Mouse (Mus musculus) heart, postnatal 0 days (tissue): ENCODE data around the gene Mlkl. TPM values are rescaled to one million over a fixed set of nuclear protein-coding genes. Genes with fewer than 3 reads are reported as not detected.
A peak's percentile ranks its signal among the peaks of the same experiment; 100 is the strongest.

Experiments
- ATAC-seq: fragments of 200-750 bp; cut with Nextera tagmentation; 2 replicates; pipeline ENCODE4 v1.8.0; 2017; ENCODE audit warnings: low read depth, moderate number of reproducible peaks, moderate library complexity; ENCODE audit not compliant: insufficient read depth
- DNase-seq: peaks from one replicate; pipeline ENCODE4 v3.0.0-alpha.2; 2016; ENCODE audit warnings: low spot score
- H3K27ac ChIP-seq: fragments of 300-500 bp; sonication (generic); 2 replicates; pipeline ENCODE4 v1.5.1; 2014; ENCODE audit warnings: low read depth, mild to moderate bottlenecking
- H3K27me3 ChIP-seq: fragments of 300-500 bp; sonication (generic); 2 replicates; pipeline ENCODE4 v1.6.1; 2014; ENCODE audit warnings: low read length, mixed read lengths; ENCODE audit not compliant: control insufficient read depth, insufficient read depth
- H3K36me3 ChIP-seq: fragments of 300-500 bp; sonication (generic); replicated peaks from 2 replicates; pipeline ENCODE4 v1.6.1; 2014; ENCODE audit warnings: low read length, mixed read lengths; ENCODE audit not compliant: control insufficient read depth, insufficient read depth
- H3K4me1 ChIP-seq: fragments of 300-500 bp; sonication (generic); 2 replicates; pipeline ENCODE4 v1.6.1; 2014; ENCODE audit warnings: antibody characterized with exemption; ENCODE audit not compliant: control insufficient read depth, insufficient read depth
- H3K4me2 ChIP-seq: fragments of 300-500 bp; sonication (generic); 2 replicates; pipeline ENCODE4 v1.6.1; 2014; ENCODE audit warnings: low read depth, mild to moderate bottlenecking, low read length, moderate library complexity
- H3K4me3 ChIP-seq: fragments of 300-500 bp; sonication (generic); 2 replicates; pipeline ENCODE4 v1.5.1; 2014; ENCODE audit warnings: low read depth, low read length
- H3K9ac ChIP-seq: fragments of 300-500 bp; sonication (generic); replicated peaks from 2 replicates; pipeline ENCODE4 v1.6.1; 2014; ENCODE audit warnings: low read depth, low read length, mixed read lengths
- H3K9me3 ChIP-seq: fragments of 300-500 bp; sonication (generic); replicated peaks from 2 replicates; pipeline ENCODE4 v1.6.1; 2016; ENCODE audit warnings: low read length; ENCODE audit not compliant: control insufficient read depth
- CTCF ChIP-seq: IDR thresholded peaks from 2 replicates; pipeline ENCODE4 v1.5.1; 2016; ENCODE audit warnings: antibody characterized with exemption, control low read depth, low read depth
- EP300 ChIP-seq: IDR thresholded peaks from 2 replicates; pipeline ENCODE4 v1.6.1; 2016; ENCODE audit warnings: antibody characterized with exemption, low read depth
- WGBS: fragments of 180-500 bp; shearing (Covaris S2); extraction: QIAGEN DNeasy Blood & Tissue Kit; methylation state at CpG from one replicate; pipeline ENCODE4 v1.1.7; 2014; 5-methylcytosine and 5-hydroxymethylcytosine counted together
- polyA plus RNA-seq: library from polyadenylated mRNA; unstranded; fragments of >200 nt; fragmentation: Nextera tagmentation; extraction: Ambion mirVana; gene quantifications from 2 replicates; pipeline ENCODE4 v1.2.1, GENCODE M21; 2015
- total RNA-seq: library from RNA; depleted of rRNA; stranded (reverse); fragments of >200 nt; gene quantifications from 2 replicates; pipeline ENCODE4 v1.2.3, GENCODE M21; 2014; ENCODE audit warnings: low replicate concordance; rRNA removed

Gene Mlkl
- total and polyA plus RNA-seq, 2 experiments from 2014 or later = 3.1 to 4.2 TPM

DNA sequence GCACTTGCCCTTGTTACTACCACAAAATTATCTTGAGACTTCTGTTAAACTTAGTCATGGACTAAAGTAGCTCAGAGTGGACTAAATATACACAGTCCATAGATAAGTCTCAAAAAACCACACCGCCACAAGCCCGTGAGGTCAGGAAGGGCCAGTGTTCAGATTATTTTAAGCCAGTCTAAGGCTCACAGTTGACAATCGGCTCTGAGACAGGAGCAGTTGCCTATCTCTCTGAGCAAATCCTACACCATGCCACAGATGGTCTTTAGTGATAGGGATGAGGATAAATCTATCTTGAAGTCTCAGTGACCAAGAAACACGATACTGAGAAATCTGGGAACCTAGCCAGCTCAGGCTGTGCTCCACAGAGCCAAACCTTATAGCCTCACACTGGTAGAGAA, 76.0 kb downstream of the Mlkl start:
- Histone ChIP-seq H3K4me2 (peak overlapping the region; percentile 35), H3K27me3 (no peaks in the 10 kb centered on the region), H3K4me1 (0 out of 2 replicates have a peak, but pooled peaks cover 13% of the 10 kb centered on the region), H3K9me3 (no peaks in the 10 kb centered on the region; the same call in 1 of the 2 replicates), H3K4me3 (no peak overlapping the region), H3K36me3 (no peaks in the 10 kb centered on the region), H3K27ac (peak overlapping the region; percentile 77), H3K9ac (no peak overlapping the region)
- ATAC-seq (peak; percentile 49), DNase-seq (peak; percentile 70)
- WGBS = 11% methylated on average over 4 of the region's 4 CpGs
- TF ChIP-seq EP300 (no peak), CTCF (no peak)

Other genes with a start within 250 kb of the Mlkl start
- not detected in 2 replicates for gene Clec18a, start 245.8 kb downstream of the Mlkl start, total RNA-seq
- gene Clec18a, start 245.8 kb downstream of the Mlkl start, polyA plus RNA-seq = 0.05 and 0.10 TPM in 2 replicates
- 67.8 and 87.4 TPM in 2 replicates for gene Pdpr, start 243.5 kb downstream of the Mlkl start, total RNA-seq
- gene Pdpr, start 243.5 kb downstream of the Mlkl start, polyA plus RNA-seq = 14.9 and 17.9 TPM in 2 replicates
- 30.5 and 41.9 TPM in 2 replicates for gene Glg1, start 79.0 kb downstream of the Mlkl start, total RNA-seq
- 37.1 and 38.2 TPM in 2 replicates for gene Glg1, start 79.0 kb downstream of the Mlkl start, polyA plus RNA-seq
- gene Rfwd3, start 38.0 kb downstream of the Mlkl start, total RNA-seq = 20.5 and 32.7 TPM in 2 replicates
- gene Rfwd3, start 38.0 kb downstream of the Mlkl start, polyA plus RNA-seq = 16.0 TPM in 2 replicates
- gene Fa2h, start 55.6 kb upstream of the Mlkl start, total RNA-seq = 5.5 TPM in 1 of 2 replicates, not detected in the other
- gene Fa2h, start 55.6 kb upstream of the Mlkl start, polyA plus RNA-seq = not detected in 2 replicates
- 3.2 and 6.5 TPM in 2 replicates for gene Wdr59, start 183.9 kb upstream of the Mlkl start, total RNA-seq
- gene Wdr59, start 183.9 kb upstream of the Mlkl start, polyA plus RNA-seq = 2.3 and 2.4 TPM in 2 replicates
- gene Znrf1, start 197.9 kb upstream of the Mlkl start, total RNA-seq = 52.1 and 69.1 TPM in 2 replicates
- 13.9 and 15.1 TPM in 2 replicates for gene Znrf1, start 197.9 kb upstream of the Mlkl start, polyA plus RNA-seq